ENCODE assay signal across 29 mouse cellular contexts in the genomic region with DNA sequence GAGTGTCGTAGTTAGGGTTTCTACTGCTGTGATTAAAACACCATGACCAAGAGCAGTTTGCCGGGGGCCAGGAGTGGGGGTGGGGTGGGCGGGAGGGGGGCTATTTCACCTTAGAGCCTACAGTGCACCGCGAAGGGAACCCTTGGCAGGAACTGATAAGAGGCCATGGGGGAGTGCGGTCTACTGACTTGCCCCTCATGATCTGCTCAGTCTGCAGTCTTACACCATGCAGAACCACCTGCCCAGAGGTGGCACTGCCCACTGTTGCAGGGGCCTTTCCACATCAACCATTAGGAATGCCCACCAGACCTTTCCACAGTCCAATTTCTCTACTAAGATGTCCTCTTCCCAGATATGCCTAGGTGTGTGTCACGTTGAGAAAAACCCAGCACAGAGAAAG.
DNase-seq lines count a peak whose midpoint lies in the region; ATAC-seq and TF ChIP-seq lines count a peak whose summit lies in the region.
"Had no signal": no experiment of that assay in that cellular context is flagged by ENCODE, and none has a peak within 500 bp of the region (broad histone marks: within the 10 kb centered on the region; RNA-seq: fewer than 3 reads in every experiment).

No protein-coding gene starts in this region.

- H3K9me3 ChIP-seq in liver, postnatal 0 days (ENCODE audit: low read length) = no peaks in the 10 kb centered on the region
- H3K9me3 ChIP-seq in liver, embryonic 12.5 days (replicated peaks) = no peaks in the 10 kb centered on the region
- H3K9me3 ChIP-seq: embryonic facial prominence, embryonic 10.5 days; embryonic facial prominence, embryonic 15.5 days; forebrain, embryonic 13.5 days; limb, embryonic 10.5 days; limb, embryonic 15.5 days; lung, embryonic 15.5 days; neural tube, embryonic 15.5 days had no signal

- TF ChIP-seq CTCF in liver, postnatal 0 days (IDR thresholded peaks at IDR 0.05; ENCODE audit: low read depth) = no peak

- no peaks in the 10 kb centered on the region for H3K27me3 ChIP-seq in liver, postnatal 0 days (ENCODE audit: insufficient read depth, low read length)
- H3K27me3 ChIP-seq in liver, embryonic 12.5 days (replicated peaks) = no peaks in the 10 kb centered on the region
- H3K27me3 ChIP-seq: CH12.LX; embryonic facial prominence, embryonic 15.5 days; forebrain, embryonic 13.5 days; limb, embryonic 15.5 days; lung, embryonic 15.5 days; neural tube, embryonic 15.5 days; Patski had no signal

- no peak overlapping the region for H3K4me2 ChIP-seq in liver, postnatal 0 days (ENCODE audit: low read depth, low read length)
- peak overlapping the region; percentile 37 for H3K4me2 ChIP-seq in liver, embryonic 12.5 days
- H3K4me2 ChIP-seq: embryonic facial prominence, embryonic 15.5 days; forebrain, embryonic 13.5 days; limb, embryonic 15.5 days; lung, embryonic 15.5 days; neural tube, embryonic 15.5 days had no signal

- ATAC-seq in liver, postnatal 0 days = no peak; the same call in 1 of the 2 replicates
- peak; percentile 86 for ATAC-seq in liver, embryonic 12.5 days
- peak; percentile 63 for ATAC-seq in megakaryocyte progenitor cell, adult 5-6 weeks (replicated peaks; ENCODE audit: poor library complexity)
- no peak for ATAC-seq in frontal cortex, adult (ENCODE audit: low TSS enrichment)
- ATAC-seq: forebrain, embryonic 13.5 days; hindbrain, embryonic 16.5 days; Patski had no signal

- no peak overlapping the region for H3K4me3 ChIP-seq in liver, postnatal 0 days (ENCODE audit: low read depth, low read length)
- H3K4me3 ChIP-seq in liver, embryonic 12.5 days = no peak overlapping the region
- H3K4me3 ChIP-seq: embryonic facial prominence, embryonic 10.5 days; embryonic facial prominence, embryonic 15.5 days; forebrain, embryonic 13.5 days; limb, embryonic 10.5 days; limb, embryonic 15.5 days; lung, embryonic 15.5 days; neural tube, embryonic 15.5 days had no signal

- no peak for TF ChIP-seq EP300 in liver, postnatal 0 days (IDR thresholded peaks at IDR 0.05; ENCODE audit: low read depth)

- H3K9ac ChIP-seq in liver, postnatal 0 days (replicated peaks) = no peak overlapping the region
- H3K9ac ChIP-seq in liver, embryonic 12.5 days = peak overlapping the region; percentile 36; the same call in 1 of the 2 replicates
- H3K9ac ChIP-seq: embryonic facial prominence, embryonic 15.5 days; forebrain, embryonic 13.5 days; limb, embryonic 15.5 days; lung, embryonic 15.5 days; neural tube, embryonic 15.5 days had no signal

- no peak overlapping the region for H3K27ac ChIP-seq in liver, postnatal 0 days (ENCODE audit: low read depth)
- H3K27ac ChIP-seq in liver, embryonic 12.5 days = 0 out of 2 replicates have a peak overlapping the region, but pooled peaks have one; percentile 7
- H3K27ac ChIP-seq: embryonic facial prominence, embryonic 10.5 days; embryonic facial prominence, embryonic 15.5 days; forebrain, embryonic 13.5 days; limb, embryonic 10.5 days; limb, embryonic 15.5 days; lung, embryonic 15.5 days; neural tube, embryonic 15.5 days had no signal

- 47% methylated on average over 7 of the region's 7 CpGs for WGBS in liver, postnatal 0 days (ENCODE audit: insufficient replicate concordance)
- WGBS in liver, embryonic 12.5 days (ENCODE audit: insufficient replicate concordance) = 19% methylated on average over 7 of the region's 7 CpGs

- no peaks in the 10 kb centered on the region for H3K36me3 ChIP-seq in liver, postnatal 0 days (replicated peaks; ENCODE audit: insufficient read depth, low read length)
- no peaks in the 10 kb centered on the region for H3K36me3 ChIP-seq in liver, embryonic 12.5 days
- H3K36me3 ChIP-seq: embryonic facial prominence, embryonic 10.5 days; embryonic facial prominence, embryonic 15.5 days; limb, embryonic 10.5 days; limb, embryonic 15.5 days; lung, embryonic 15.5 days; neural tube, embryonic 15.5 days had no signal

- H3K4me1 ChIP-seq in liver, postnatal 0 days (ENCODE audit: insufficient read depth) = 0 out of 2 replicates have a peak, but pooled peaks cover 3% of the 10 kb centered on the region
- H3K4me1 ChIP-seq in liver, embryonic 12.5 days = peaks cover 43% of the 10 kb centered on the region
- H3K4me1 ChIP-seq: embryonic facial prominence, embryonic 15.5 days; forebrain, embryonic 13.5 days; lung, embryonic 15.5 days; neural tube, embryonic 15.5 days had no signal

- DNase-seq in heart, adult 11 months = peak; percentile 65
- no peak for DNase-seq in heart, adult 9 months (ENCODE audit: low spot score in 2 of 2)
- DNase-seq in liver = peak; percentile 48
- no peak for DNase-seq in liver, postnatal 0 days
- DNase-seq in gastrocnemius, adult 18-20 months (ENCODE audit: low spot score) = no peak
- DNase-seq: adrenal gland, postnatal 36 days; cerebellum, adult 2 months; cerebellum, postnatal 14 days; gastrocnemius, postnatal 25 days; heart, postnatal 14 days; kidney, adult 8-10 months; layer of hippocampus, postnatal 36 days; midbrain, embryonic 14.5 days; right cerebral cortex, postnatal 25 days; thymus, adult 18-20 months; thymus, postnatal 25 days had no signal

Comparison
In these comparisons a context has a peak if more than half of its experiments do, and no peak if none do; other contexts are left out.
1. DNase-seq: peak in heart, adult 11 months (single experiment) and liver (single experiment); none in heart, adult 9 months (0 of 2), liver, postnatal 0 days (single experiment) and gastrocnemius, adult 18-20 months (single experiment).
2. ATAC-seq: peak in liver, embryonic 12.5 days (single experiment) and megakaryocyte progenitor cell, adult 5-6 weeks (single experiment); none in liver, postnatal 0 days (single experiment) and frontal cortex, adult (single experiment).